Mouse (Mus musculus) lung, adult 10 weeks (tissue): ENCODE measurements around the gene Gm6176. TPM values are rescaled to one million over a fixed set of nuclear protein-coding genes. Genes with fewer than 3 reads are reported as not detected.

ENCODE experiments used
- polyA plus RNA-seq: library from polyadenylated mRNA; stranded (reverse); fragments of 350-450 nt; fragmentation: Illumina TruSeq; extraction: RNeasy Lipid Tissue Mini Kit (QIAGEN cat#74804); gene quantifications from one replicate; pipeline ENCODE4 v1.2.3, GENCODE M21; 2014; ENCODE audit warnings: low read depth, low replicate concordance; ENCODE audit not compliant: insufficient read depth

Gene Gm6176
- not detected for polyA plus RNA-seq

DNA sequence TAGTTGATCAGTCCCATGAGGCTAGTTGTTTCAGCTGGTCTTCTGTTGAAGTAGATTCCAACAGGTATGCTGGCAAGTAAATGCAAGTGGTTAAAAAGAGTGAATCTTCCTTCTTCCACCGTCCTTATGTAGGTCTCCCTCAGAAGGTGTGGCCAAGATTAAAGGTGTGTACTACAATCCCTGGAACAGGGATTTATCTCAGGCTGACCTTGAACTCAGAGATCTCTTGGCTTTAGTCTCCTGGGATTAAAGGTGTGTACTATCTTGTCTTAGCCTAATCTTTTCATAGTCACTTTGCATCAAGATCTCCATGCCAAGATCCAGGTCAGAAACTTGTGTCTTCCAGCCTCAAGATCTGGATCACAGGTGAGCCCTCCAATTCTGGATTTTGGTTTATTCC, at the start of gene Gm6176:
Gene Gm6176 (minus strand): TSS at position 101 of the 400 bp plus-strand sequence.

DNA sequence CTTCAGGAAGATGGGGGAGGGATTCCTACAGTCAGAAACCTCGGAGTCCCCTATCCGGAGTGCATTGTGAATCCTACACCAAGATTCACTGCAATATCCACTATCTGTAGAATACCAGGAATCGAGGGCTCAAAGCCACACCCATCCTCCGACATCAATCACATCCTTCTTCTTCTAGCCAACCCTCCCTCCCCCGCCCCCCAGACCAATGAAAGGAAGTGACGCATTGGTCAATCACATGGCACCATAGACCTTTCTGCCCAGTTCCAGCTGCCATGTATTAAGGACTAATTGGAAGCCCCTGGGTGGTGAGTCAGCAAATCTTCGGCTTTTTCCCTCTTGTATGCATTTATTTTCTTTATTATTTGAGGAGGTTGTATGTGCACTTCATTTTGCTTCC, 12.7 kb upstream of the Gm6176 start, which contains the start of gene Vmn1r139:
Gene Vmn1r139 (plus strand): TSS at position 301 of the 400 bp plus-strand sequence.

DNA sequence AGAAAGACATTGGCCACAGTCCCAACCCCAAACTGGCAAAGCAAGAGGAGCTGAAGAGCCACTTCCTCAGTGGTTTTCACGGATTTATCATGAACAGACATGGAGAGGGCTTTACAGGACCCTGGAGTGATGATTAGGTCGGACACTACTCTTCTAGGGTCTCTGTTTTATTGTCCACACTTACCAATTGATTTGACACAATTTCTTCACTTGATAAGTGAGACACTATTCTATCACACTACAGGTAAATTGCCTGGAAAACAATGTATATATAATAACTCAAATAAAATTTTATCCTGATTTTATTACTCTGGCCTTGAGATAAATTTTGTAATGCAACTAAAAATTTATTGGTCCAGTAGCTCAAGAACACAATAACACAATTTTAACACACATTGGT, 27.3 kb downstream of the Gm6176 start, which contains the start of gene Vmn1r138:
Gene Vmn1r138 (minus strand): TSS at position 101 of the 400 bp plus-strand sequence.

Other genes starting within 250 kb of the Gm6176 start
- gene Vmn1r135, start 224.0 kb downstream of the Gm6176 start, polyA plus RNA-seq, result not detected
- not detected for gene Gm5725, start 212.0 kb downstream of the Gm6176 start, polyA plus RNA-seq
- not detected for gene Gm5891, start 135.0 kb downstream of the Gm6176 start, polyA plus RNA-seq
- gene Vmn1r137, start 61.7 kb downstream of the Gm6176 start, polyA plus RNA-seq, result not detected
- not detected for gene Vmn1r138, start 27.4 kb downstream of the Gm6176 start, polyA plus RNA-seq
- not detected for gene Vmn1r139, start 12.8 kb upstream of the Gm6176 start, polyA plus RNA-seq
- not detected for gene Gm16451, start 61.9 kb upstream of the Gm6176 start, polyA plus RNA-seq
- not detected for gene Gm10666, start 78.4 kb upstream of the Gm6176 start, polyA plus RNA-seq
- not detected for gene Vmn1r142, start 107.7 kb upstream of the Gm6176 start, polyA plus RNA-seq
- gene Vmn1r143, start 133.1 kb upstream of the Gm6176 start, polyA plus RNA-seq, result not detected
- gene Gm8653, start 145.0 kb upstream of the Gm6176 start, polyA plus RNA-seq, result not detected
- not detected for gene Gm8453, start 173.2 kb upstream of the Gm6176 start, polyA plus RNA-seq